Mouse (Mus musculus): ENCODE data around the gene Cldn34a.

DNA sequence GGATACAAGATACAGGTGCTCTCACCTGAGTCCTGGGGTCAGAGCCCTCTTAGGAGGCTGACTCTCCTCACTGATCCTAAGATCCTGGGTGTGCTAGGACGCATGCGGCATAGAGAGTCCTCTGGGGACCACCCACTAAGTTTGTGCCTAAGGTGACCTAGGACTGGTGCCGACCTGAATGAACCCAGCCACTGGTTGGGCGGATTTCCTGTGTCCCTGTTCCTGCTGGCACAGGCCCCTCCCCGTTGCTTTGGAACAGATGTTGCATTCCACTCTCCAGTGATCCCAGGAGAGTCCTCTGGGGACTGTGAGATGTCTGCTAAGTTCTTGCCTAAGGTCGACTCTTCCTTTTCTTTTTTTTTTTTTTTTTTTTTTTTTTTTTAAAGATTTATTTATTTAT is 5.7 kb upstream of the Cldn34a start:
- TF ChIP-seq POLR2A (IDR thresholded peaks at IDR 0.05; ENCODE audit: control insufficient read depth, low read depth, low read length) (no peak), CTCF (IDR thresholded peaks at IDR 0.05; ENCODE audit: control insufficient read depth, insufficient read depth, insufficient replicate concordance, low read depth, low read length) (no peak)
